Mouse (Mus musculus) gastrocnemius, adult 2 months (tissue): ENCODE data around the gene Gzmg. TPM values are rescaled to one million over a fixed set of nuclear protein-coding genes. Genes with fewer than 3 reads are reported as not detected.
"Not testable (repeated sequence)": the region's sequence is repeated elsewhere in the genome, so short reads cannot be mapped to it uniquely, and the experiment has no call there.

ENCODE experiments used
- DNase-seq: peaks from one replicate; pipeline ENCODE4 v3.0.0; 2022
- H3K27ac ChIP-seq: fragments of 200-600 bp; 2 replicates; pipeline ENCODE4 v1.8.1; 2022; ENCODE audit warnings: mild to moderate bottlenecking
- H3K4me3 ChIP-seq: fragments of 200-600 bp; 2 replicates; pipeline ENCODE4 v1.8.1; 2022; ENCODE audit warnings: mild to moderate bottlenecking, moderate library complexity
- CTCF ChIP-seq: fragments of 200-600 bp; IDR thresholded peaks from 2 replicates; pipeline ENCODE4 v1.8.1; 2022; ENCODE audit warnings: antibody characterized with exemption, mild to moderate bottlenecking, moderate library complexity
- intact Hi-C: fragments of 180-260 bp; cut with DNase I; formaldehyde crosslinking; loops from one replicate; pipeline ENCODE4 v1.15.1; 2025
- long read RNA-seq, 2 experiments: library from polyadenylated mRNA; stranded (forward); transcript quantifications; one replicate each; pipeline ENCODE4 v2.0.0; 2021
- total RNA-seq, 2 experiments: library from RNA; stranded (reverse); gene quantifications; 2 replicates each; pipeline ENCODE4 v1.2.3; 2021

Gene Gzmg
- not detected for total RNA-seq
- long read RNA-seq, experiment 1: 0 reads
- long read RNA-seq, experiment 2: 0 reads

GRCm38 (mm10) chr14:56159479-56159878 lies at the start of gene Gzmg:
Gene Gzmg, minus strand, starts transcription at chr14:56159579.
- DNase-seq, H3K4me3 ChIP-seq, intact Hi-C loops, H3K27ac ChIP-seq: not testable (repeated sequence)

GRCm38 (mm10) chr14:56205613-56206012 lies 46.2 kb upstream of the Gzmg start:
- DNase-seq: no peak
- Histone ChIP-seq H3K27ac (no peak overlapping the region), H3K4me3 (no peak overlapping the region)
- intact Hi-C loops: loop anchor here (10.0 kb wide), 1 partner anchor 99 kb away; no protein-coding TSS in a partner anchor
- no peak for TF ChIP-seq CTCF

GRCm38 (mm10) chr14:56205021-56205420 lies 45.6 kb upstream of the Gzmg start:
- not testable (repeated sequence) for H3K4me3 ChIP-seq, H3K27ac ChIP-seq
- TF ChIP-seq CTCF: peak; percentile 34
- intact Hi-C loops: loop anchor here (10.0 kb wide), 1 partner anchor 100 kb away; no protein-coding TSS in a partner anchor
- DNase-seq: peak; percentile 20

GRCm38 (mm10) chr14:56203975-56204374 lies 44.6 kb upstream of the Gzmg start:
- peak; percentile 91 for TF ChIP-seq CTCF
- intact Hi-C loops: loop anchor here (10.0 kb wide), 1 partner anchor 101 kb away; no protein-coding TSS in a partner anchor
- peak; percentile 57 for DNase-seq
- Histone ChIP-seq H3K4me3 (no peak overlapping the region), H3K27ac (no peak overlapping the region)

GRCm38 (mm10) chr14:56186946-56187345 lies 27.6 kb upstream of the Gzmg start:
- intact Hi-C loops: no loop called here
- no peak overlapping the region for H3K4me3 ChIP-seq
- no peak for TF ChIP-seq CTCF
- DNase-seq: no peak
- H3K27ac ChIP-seq: no peak overlapping the region

- H3K27ac ChIP-seq: no peak overlapping the region
- intact Hi-C loops: no loop called here
These were observed 27.1 kb upstream of the Gzmg start for GRCm38 (mm10) chr14:56186521-56186920.

GRCm38 (mm10) chr14:56177651-56178050 lies 18.3 kb upstream of the Gzmg start:
- peak; percentile 30 for DNase-seq
- intact Hi-C loops, H3K4me3 ChIP-seq, H3K27ac ChIP-seq: not testable (repeated sequence)
- peak; percentile 53 for TF ChIP-seq CTCF

More at GRCm38 (mm10) chr14:56186521-56186920, 27.1 kb upstream of the Gzmg start:
- no peak for DNase-seq
- H3K4me3 ChIP-seq: no peak overlapping the region
- no peak for TF ChIP-seq CTCF

- no peak within 1 kb of the TSS for H3K27ac ChIP-seq
- intact Hi-C loops: no loop called here
- no peak within 1 kb of the TSS for H3K4me3 ChIP-seq
- TF ChIP-seq CTCF: no peak
- no peak for DNase-seq
These were observed 15.1 kb upstream of the Gzmg start, which contains the start of gene Gzmn for GRCm38 (mm10) chr14:56174499-56174898. Gene Gzmn, minus strand, starts transcription at chr14:56174599.

GRCm38 (mm10) chr14:56173396-56173795 lies 14.0 kb upstream of the Gzmg start:
- H3K27ac ChIP-seq: no peak overlapping the region
- intact Hi-C loops: no loop called here
- H3K4me3 ChIP-seq: no peak overlapping the region
- no peak for TF ChIP-seq CTCF
- DNase-seq: no peak

- intact Hi-C loops: no loop called here
- H3K27ac ChIP-seq: no peak overlapping the region
- TF ChIP-seq CTCF: no peak
- no peak overlapping the region for H3K4me3 ChIP-seq
- DNase-seq: no peak
These were observed 13.4 kb upstream of the Gzmg start for GRCm38 (mm10) chr14:56172744-56173143.

GRCm38 (mm10) chr14:56168009-56168408 lies 8.6 kb upstream of the Gzmg start:
- no peak for TF ChIP-seq CTCF
- intact Hi-C loops: no loop called here
- Histone ChIP-seq H3K27ac (no peak overlapping the region), H3K4me3 (no peak overlapping the region)
- no peak for DNase-seq

GRCm38 (mm10) chr14:56162109-56162508 lies 2.7 kb upstream of the Gzmg start:
- TF ChIP-seq CTCF: no peak
- Histone ChIP-seq H3K4me3 (no peak overlapping the region), H3K27ac (no peak overlapping the region)
- intact Hi-C loops: no loop called here
- DNase-seq: no peak

- TF ChIP-seq CTCF: peak; percentile 21; the same call in 1 of the 2 replicates
- intact Hi-C loops: no loop called here
- H3K27ac ChIP-seq: no peak overlapping the region
- DNase-seq: no peak
- H3K4me3 ChIP-seq: no peak overlapping the region
These were observed 4.0 kb downstream of the Gzmg start for GRCm38 (mm10) chr14:56155340-56155739.

GRCm38 (mm10) chr14:56133675-56134074 lies 25.7 kb downstream of the Gzmg start:
- H3K27ac ChIP-seq, H3K4me3 ChIP-seq, DNase-seq, intact Hi-C loops: not testable (repeated sequence)

GRCm38 (mm10) chr14:56132508-56132907 lies 26.9 kb downstream of the Gzmg start, which contains the start of gene Gzmd:
Gene Gzmd, minus strand, starts transcription at chr14:56132608.
- H3K4me3 ChIP-seq, intact Hi-C loops, H3K27ac ChIP-seq, DNase-seq: not testable (repeated sequence)
